Mouse (Mus musculus): Measurements from ENCODE around the gene Atp2b1.

DNA sequence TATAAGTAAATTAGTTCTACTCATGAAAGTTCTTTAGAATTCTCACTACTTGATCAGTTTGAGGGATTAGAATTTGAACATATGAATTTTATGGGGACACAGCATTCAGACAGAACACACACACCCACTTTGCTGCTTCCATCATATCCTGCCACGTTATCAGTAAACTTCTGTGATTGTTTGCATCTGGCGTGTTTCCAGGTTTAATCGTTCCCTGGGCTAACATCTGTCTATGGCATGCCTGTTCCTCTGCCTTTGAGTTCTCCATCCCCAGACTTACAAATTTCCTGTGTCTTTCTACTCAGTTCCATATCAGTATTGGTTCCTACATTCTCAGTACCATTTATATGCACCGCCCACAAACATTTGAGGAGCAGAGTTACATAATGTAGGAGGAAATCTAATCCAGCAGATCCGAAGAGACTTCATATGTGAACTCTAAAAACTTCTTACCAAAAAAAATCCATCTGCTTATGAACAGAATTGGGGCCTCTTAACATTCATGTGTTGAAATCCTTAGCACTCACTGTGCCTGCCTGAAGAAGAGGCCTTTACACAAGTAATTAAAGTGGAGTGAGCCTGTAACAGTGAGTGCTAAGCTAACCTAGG, 7.2 kb upstream of the Atp2b1 start:
- TF ChIP-seq POLR2A (IDR thresholded peaks at IDR 0.05; ENCODE audit: insufficient read length, low read depth) = no peak
- no peak for TF ChIP-seq USF1 (IDR thresholded peaks at IDR 0.05; ENCODE audit: low read depth)
- TF ChIP-seq POLR2AphosphoS2 (IDR thresholded peaks at IDR 0.05; ENCODE audit: insufficient read length, low read depth) = no peak
- TF ChIP-seq TCF12 (IDR thresholded peaks at IDR 0.05; ENCODE audit: insufficient read depth, poor library complexity, severe bottlenecking) = no peak
- no peak for TF ChIP-seq E2F4 (IDR thresholded peaks at IDR 0.05; ENCODE audit: insufficient read depth)
- TF ChIP-seq MYOD1 (IDR thresholded peaks at IDR 0.05; ENCODE audit: control insufficient read depth in 1 of 3, insufficient read length in 2 of 3, low read depth in 2 of 3) = no peak
- TF ChIP-seq MAX (IDR thresholded peaks at IDR 0.05; ENCODE audit: low read depth) = no peak
- no peak for TF ChIP-seq REST (IDR thresholded peaks at IDR 0.05; ENCODE audit: insufficient read depth, insufficient read length)
- no peak for TF ChIP-seq CEBPB (IDR thresholded peaks at IDR 0.05; ENCODE audit: insufficient read depth, poor library complexity, severe bottlenecking)
- TF ChIP-seq MYOG (IDR thresholded peaks at IDR 0.05; ENCODE audit: control insufficient read depth in 1 of 3, insufficient read depth in 1 of 3, insufficient read length in 2 of 3, low read depth in 2 of 3) = no peak
